Mouse (Mus musculus): ENCODE data around the gene Clybl.

GRCm38 (mm10) chr14:122224501-122224928 is 43.0 kb downstream of the Clybl start:
- no peak for TF ChIP-seq POLR2A (IDR thresholded peaks at IDR 0.05; ENCODE audit: insufficient read length, low read depth)
- no peak for TF ChIP-seq TCF12 (IDR thresholded peaks at IDR 0.05; ENCODE audit: insufficient read depth, poor library complexity, severe bottlenecking)
- TF ChIP-seq E2F4 (IDR thresholded peaks at IDR 0.05; ENCODE audit: insufficient read depth), result no peak
- no peak for TF ChIP-seq USF1 (IDR thresholded peaks at IDR 0.05; ENCODE audit: low read depth)
- TF ChIP-seq TCF3 (IDR thresholded peaks at IDR 0.05; ENCODE audit: insufficient read length, low read depth), result no peak
- no peak for TF ChIP-seq POLR2AphosphoS2 (IDR thresholded peaks at IDR 0.05; ENCODE audit: insufficient read length, low read depth)
- no peak for TF ChIP-seq SRF (IDR thresholded peaks at IDR 0.05; ENCODE audit: control insufficient read depth, insufficient read length, low read depth)
